Mouse (Mus musculus): Measurements from ENCODE around the gene Cbx4. TPM values are rescaled to one million over a fixed set of nuclear protein-coding genes. Genes with fewer than 3 reads are reported as not detected.

The Cbx4 gene
- total RNA-seq, 2 experiments from 2014 or later = 11.5 to 13.6 TPM

Other genes with a start within 250 kb of the Cbx4 start
- under 1 TPM; 0.11 to 0.14 TPM for gene Rbfox3, start 174.6 kb downstream of the Cbx4 start, total RNA-seq (2021)
- gene Enpp7, start 98.0 kb downstream of the Cbx4 start, total RNA-seq (2021) = not detected
- gene Cbx2, start 63.3 kb downstream of the Cbx4 start, total RNA-seq (2021) = 1 to 10 TPM; 3.2 to 3.9 TPM
- 1 to 10 TPM; 5.3 to 9.1 TPM for gene Cbx8, start 45.3 kb downstream of the Cbx4 start, total RNA-seq (2021)
- gene Tbc1d16, start 142.3 kb upstream of the Cbx4 start, total RNA-seq (2021) = 10 to 100 TPM; 57.7 to 67.8 TPM
- under 1 TPM in 1 of 2 experiments, not detected in 1; 0.38 TPM for gene Ccdc40, start 142.4 kb upstream of the Cbx4 start, total RNA-seq (2021)
- gene Gaa, start 181.7 kb upstream of the Cbx4 start, total RNA-seq (2021) = 10 to 100 TPM; 79.4 to 86.8 TPM
- 10 to 100 TPM; 64.4 to 72.8 TPM for gene Eif4a3, start 213.9 kb upstream of the Cbx4 start, total RNA-seq (2021)
- under 1 TPM; 0.06 to 0.16 TPM for gene Card14, start 221.5 kb upstream of the Cbx4 start, total RNA-seq (2021)

All from heart, postnatal 36 days (tissue).